Mouse (Mus musculus) kidney, adult 2 months (tissue): ENCODE results near the gene Pigz.

Experiments
- CTCF ChIP-seq: fragments of 200-500 bp; conservative IDR thresholded peaks from 2 replicates; pipeline ENCODE4 v1.5.1; 2011; ENCODE audit warnings: low read depth, mild to moderate bottlenecking, control low read depth, low read length, moderate library complexity, mixed read lengths; ENCODE audit not compliant: insufficient read depth, insufficient read length
- POLR2A ChIP-seq: fragments of 200-500 bp; IDR thresholded peaks from one replicate; pipeline ENCODE4 v1.6.1; 2011; ENCODE audit warnings: low read depth, low read length, control low read depth

GRCm38 (mm10) chr16:31932255-31932654, 1.4 kb upstream of the Pigz start:
- TF ChIP-seq POLR2A (no peak), CTCF (no peak)
